Mouse (Mus musculus): ENCODE measurements at regions not wholly inside any gene's neighbourhood (a gene's known extent, or its start where the extent isn't known, plus 50 kb on each side); places are given as distances from the start of the nearest gene placed in this dataset.

DNA sequence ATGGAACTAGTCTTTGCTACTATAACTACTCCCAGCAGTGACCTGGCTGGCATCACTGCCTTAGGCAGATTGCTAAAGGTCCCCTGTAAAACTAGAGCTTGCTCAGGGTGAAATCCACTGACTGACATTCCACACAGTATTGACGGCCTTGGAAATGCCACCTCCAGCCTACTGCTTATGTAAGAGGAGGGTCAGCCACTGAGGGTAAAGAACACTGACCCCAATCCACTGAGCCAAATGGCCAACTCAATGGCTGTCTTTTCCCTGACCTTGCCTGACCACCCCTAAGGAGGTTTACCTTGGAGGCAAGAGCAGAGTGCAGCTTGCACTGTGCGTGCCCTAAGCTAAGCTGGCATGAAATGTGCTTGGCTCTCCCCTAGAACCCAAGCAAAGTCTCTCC is 216.0 kb upstream of the Foxq1 start:
- DNase-seq: no peak

- DNase-seq: no peak
Observed at GRCm38 (mm10) chr13:31340363-31340948, 215.5 kb upstream of the Foxq1 start.

DNA sequence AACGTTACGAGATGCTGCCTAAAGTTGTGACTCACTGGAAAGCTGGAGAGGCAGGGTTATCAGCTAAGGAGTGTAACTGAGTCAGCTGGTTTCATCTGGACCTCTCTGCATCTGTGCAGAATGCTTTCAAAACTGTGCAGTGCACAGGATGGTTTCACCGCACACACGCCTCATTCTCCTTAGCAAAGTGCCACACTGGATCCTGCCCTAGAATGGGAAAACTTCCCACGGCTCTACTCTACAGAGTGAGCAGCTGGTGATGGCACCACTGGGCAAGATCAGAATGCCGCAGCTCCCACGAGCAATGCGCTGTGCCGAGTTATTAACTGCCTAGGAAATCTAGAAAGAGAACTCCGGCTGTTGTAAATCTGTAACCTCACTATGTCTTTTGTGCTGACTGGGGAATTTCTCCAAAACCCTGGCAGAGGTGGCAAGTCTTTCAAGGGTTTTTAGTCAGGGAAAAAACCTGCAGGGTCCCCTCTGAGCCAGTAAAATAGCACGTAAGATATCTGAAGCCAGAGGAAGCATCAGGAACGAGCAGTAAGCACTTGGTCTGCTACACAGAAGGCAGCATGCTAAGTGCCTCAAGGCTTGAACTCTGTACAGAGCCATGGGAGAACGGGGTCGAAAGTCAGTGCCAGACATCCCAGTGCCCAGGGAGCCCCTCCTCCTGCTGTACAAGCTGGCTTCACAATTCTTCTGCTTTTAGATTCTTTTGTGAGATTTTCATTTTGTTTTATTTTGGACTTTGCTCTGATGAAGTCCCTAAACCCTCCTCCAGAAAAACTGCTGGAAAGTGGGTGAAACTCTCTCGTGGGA is 214.4 kb upstream of the Foxq1 start:
- DNase-seq: no peak

DNA sequence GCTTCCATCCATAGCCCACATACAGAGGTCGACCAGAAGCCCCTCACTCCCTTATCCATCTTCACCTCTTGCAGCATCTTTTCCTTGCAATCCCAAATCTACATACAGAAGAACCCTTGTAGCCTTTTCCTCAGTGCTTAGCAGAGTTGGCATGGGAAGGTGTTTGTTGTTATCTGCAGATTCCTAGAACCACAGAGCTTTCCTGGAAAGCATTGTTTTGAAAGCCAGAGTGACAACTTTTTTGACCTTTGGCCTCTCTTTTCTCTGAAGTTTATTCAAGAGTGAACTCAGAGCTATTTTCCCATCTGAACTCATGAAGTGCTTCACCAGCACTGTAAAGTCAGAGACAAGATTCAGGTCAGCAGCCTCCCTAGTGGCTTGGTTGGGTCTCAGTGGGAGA is 209.7 kb upstream of the Foxq1 start:
- no peak for DNase-seq

GRCm38 (mm10) chr13:31347000-31347399 is 208.9 kb upstream of the Foxq1 start:
- peak; percentile 18 for DNase-seq

- no peak for DNase-seq
Observed at GRCm38 (mm10) chr13:31349671-31350070, 206.3 kb upstream of the Foxq1 start.

DNA sequence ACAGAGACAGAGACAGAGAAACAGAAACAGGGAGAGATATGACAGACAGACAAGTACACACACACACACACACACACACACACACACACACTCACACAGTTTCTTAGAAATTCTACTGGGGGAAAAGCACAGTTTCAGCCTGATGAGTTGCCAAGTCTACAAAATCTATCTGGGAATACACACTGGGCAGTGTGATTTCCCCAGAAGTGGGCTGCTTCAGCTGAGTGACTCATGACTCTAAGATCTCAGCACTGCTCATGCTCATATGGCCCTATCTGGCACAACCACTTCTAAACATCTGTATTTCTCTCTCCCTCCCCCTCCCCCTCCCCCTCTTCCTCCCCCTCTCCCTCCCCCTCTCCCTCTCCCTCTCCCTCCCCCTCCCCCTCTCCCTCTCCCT is 204.5 kb upstream of the Foxq1 start:
- DNase-seq: peak; percentile 47

GRCm38 (mm10) chr13:31352825-31353224 is 203.1 kb upstream of the Foxq1 start:
- DNase-seq: no peak

DNA sequence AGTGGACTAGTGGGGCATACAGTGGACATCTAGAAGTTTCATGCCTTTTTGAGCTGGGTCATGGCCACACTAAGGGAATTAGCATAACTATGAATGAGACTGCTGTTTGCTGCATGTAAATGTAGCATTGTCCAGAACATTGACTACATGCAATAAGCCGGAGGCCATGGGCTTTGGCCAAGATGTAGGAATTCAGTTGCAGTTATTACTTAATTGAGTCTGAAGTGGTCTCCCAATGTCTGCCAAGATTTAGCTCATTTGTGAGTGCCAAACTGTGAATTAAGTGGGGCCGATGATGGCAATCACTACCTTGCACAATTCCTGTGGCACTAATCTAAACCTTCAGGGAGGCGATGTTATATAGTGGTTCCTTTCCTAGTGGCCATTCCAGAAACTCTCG is 196.6 kb upstream of the Foxq1 start:
- DNase-seq: peak; percentile 20

DNA sequence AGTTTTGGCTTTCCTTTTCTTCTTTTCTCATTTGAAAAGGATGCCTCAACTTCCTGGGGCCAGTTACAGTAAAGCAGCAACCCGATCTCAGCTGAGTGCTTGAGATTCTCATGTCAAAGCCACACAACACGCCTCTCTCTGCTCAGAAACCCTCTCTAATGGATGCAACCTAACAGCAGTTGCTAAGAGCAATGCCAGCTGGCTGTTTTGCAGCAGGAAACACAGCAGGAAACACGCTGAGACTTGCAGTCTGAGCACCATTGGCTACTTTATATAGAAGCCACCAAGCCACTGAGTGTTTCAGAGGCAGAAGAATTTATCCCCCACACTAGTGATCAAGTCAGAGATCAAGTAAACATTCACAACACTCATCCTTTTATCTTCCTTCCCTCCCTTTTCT is 193.5 kb upstream of the Foxq1 start:
- DNase-seq: peak; percentile 52

- no peak for DNase-seq
Observed at GRCm38 (mm10) chr13:31364369-31364768, 191.6 kb upstream of the Foxq1 start.

DNA sequence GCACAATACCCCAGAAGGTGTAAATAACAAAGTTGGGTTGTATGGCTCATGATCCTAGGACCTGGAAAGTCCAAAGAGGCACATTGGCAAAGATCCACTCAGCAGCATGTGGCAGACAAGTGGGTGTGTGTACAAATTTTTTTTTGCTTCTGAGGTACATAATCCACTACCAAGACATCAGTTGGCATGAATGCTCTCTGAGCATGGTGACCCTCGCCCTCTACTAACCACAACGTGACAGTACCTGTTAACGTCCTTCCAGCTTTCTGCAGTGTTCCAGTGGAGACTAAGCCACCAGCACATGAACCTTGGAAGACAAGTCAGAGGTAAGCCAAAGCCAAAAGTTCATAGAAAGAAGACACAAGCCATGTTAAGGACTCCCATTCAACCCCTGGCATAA is 188.7 kb upstream of the Foxq1 start:
- DNase-seq: no peak

- DNase-seq: no peak
Observed at GRCm38 (mm10) chr13:31369182-31369581, 186.8 kb upstream of the Foxq1 start.

GRCm38 (mm10) chr13:31370873-31371272 is 185.1 kb upstream of the Foxq1 start:
- no peak for DNase-seq

DNA sequence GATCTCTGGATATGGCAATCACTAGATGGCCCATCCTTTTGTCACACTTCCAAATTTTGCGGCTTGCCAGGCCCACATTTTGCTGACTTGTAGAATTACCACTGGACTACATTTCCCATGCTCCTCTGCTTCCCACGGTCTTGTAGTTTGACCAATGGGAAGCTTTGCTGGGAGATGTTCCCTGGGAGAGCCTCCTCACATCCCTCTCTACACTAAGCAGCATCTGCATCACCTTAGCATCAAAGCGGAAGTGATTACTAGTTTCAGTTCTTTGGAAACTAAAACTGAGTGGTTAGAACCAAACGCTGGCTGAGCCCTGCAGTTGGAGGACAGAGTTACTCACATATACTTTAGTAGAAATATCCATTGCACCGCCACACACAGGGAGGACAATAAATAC is 181.9 kb upstream of the Foxq1 start:
- DNase-seq: no peak

GRCm38 (mm10) chr13:31393421-31394215 is 162.3 kb upstream of the Foxq1 start:
- no peak for DNase-seq

DNA sequence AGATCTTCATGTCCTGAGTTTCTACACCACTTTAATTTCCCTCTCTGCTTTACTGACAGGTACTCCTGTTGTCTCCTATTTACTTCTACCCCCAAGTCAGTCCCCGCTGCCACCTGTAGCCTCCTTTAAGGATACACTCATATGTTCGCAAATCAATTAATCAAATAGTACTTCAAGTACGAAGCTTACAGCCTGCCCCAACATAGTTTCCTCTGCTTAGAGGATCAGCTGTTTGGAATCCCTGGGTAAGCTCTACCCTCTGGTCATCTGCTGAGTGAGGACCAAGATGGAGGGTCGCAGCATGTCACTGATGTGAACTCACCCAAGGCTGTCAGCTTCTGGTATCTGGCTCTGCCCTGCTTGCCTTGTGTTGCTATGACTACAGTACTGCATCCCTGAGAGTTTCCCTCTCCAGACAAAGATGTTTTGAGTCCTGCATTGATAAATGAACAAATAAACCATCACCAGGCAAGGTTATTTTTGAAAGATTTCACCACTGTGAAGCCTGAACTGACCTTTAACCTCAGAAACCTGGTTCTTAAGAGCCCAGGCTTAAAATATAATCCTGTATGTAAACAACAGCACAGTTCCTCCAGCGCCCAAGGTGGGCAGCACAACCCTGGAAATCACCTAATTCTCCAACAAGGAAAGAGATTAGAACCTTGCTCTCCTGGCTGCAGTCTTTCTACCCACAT is 159.6 kb upstream of the Foxq1 start:
- DNase-seq: no peak

- DNase-seq: no peak
Observed at GRCm38 (mm10) chr13:31397246-31397645, 158.7 kb upstream of the Foxq1 start.

- DNase-seq: no peak
Observed at GRCm38 (mm10) chr13:31400401-31400800, 155.5 kb upstream of the Foxq1 start.

GRCm38 (mm10) chr13:31405312-31405711 is 150.6 kb upstream of the Foxq1 start:
- no peak for DNase-seq

DNA sequence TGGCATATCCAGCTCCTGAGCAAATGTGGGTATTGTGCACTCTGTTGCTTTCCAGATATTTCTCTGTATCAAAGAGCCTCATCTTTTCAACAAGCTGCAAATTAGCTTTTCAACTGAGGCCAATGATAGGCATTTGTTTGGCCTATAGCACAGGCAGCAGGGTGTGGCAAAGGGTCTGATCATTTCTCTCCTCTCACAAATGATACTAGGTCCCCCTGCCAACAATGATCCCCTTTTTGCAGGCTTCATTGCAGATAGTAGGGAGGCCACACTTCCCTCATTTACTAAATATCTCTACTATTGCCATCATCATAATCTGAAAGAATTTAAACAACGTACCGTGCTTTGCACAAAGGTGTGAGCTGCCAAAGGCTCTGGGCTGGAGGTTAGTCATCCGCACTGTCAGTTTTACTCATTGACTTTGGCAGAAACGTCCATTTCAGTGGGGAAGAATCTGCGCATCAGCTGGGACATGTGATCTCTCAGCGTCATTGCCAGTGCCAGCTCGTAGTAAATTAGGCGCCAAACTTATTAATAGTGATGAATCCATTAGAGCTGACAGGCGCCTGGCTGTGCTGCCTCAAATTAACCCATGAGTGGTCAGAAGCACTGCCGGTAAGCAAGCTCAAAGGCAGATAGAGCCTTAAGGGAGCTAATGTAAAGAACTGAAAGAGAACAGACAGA is 147.4 kb upstream of the Foxq1 start:
- DNase-seq: peak; percentile 8

DNA sequence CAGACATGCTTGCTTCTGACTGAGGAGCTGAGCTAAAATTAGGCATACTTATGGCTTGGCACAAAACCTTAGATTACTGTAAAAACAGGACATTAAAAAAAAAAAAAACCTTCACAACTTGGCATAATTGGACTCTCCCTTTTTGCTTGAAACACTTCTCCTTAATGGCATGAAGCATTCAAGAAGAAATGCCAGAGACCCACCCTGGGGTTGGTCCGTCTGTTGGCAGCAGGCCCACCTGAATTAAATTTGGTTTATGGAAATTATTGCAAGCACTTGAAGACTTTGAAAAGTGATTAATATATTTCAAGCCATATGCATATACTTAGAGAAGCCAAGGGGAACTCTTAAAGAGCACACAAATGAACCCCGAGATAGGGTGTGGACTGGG is 146.8 kb upstream of the Foxq1 start:
- no peak for DNase-seq

DNA sequence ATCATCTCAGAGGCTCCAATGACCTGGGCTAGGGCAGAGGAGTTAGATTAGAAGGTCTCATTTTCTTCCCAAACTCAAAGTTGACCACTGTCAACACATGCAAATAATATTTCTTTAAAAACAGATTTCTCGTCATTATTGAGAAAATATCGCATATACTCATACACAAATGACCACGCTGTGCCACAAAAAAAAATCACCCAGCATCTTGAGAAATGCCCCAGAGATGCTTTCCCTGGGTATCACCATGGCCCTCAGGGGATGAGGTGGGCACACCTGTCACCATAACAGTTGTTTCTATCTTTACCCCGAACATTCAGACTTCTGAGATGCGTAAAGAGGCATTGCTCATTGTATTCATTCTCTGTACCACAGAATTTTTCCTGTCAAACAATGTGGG is 134.4 kb upstream of the Foxq1 start:
- no peak for DNase-seq
